Mouse (Mus musculus) lung, adult 18-20 months (tissue): ENCODE data around the gene Nr3c2.
A peak's percentile ranks its signal among the peaks of the same experiment; 100 is the strongest.

ENCODE experiments used
- DNase-seq, 2 experiments: peaks; one replicate each; pipeline ENCODE4 v3.0.0; 2022; ENCODE audit warnings: mixed read lengths in 2 of 2

Nr3c2 gene

GRCm38 (mm10) chr8:76899411-76900154 lies at the start of gene Nr3c2:
TSS of gene Nr3c2 (plus strand) at chr8:76899442.
- peak; percentile 48 to 52 for DNase-seq

GRCm38 (mm10) chr8:76858534-76858933 lies 40.7 kb upstream of the Nr3c2 start:
- no peak for DNase-seq

GRCm38 (mm10) chr8:76859709-76860108 lies 39.5 kb upstream of the Nr3c2 start:
- DNase-seq, result no peak

GRCm38 (mm10) chr8:76863066-76863465 lies 36.2 kb upstream of the Nr3c2 start:
- DNase-seq, result no peak

- no peak for DNase-seq
Observed at GRCm38 (mm10) chr8:76876809-76877208, 22.4 kb upstream of the Nr3c2 start.

- peak in 1 of 2 experiments; percentile 12 for DNase-seq
Observed at GRCm38 (mm10) chr8:76897050-76897449, 2.2 kb upstream of the Nr3c2 start.

GRCm38 (mm10) chr8:76898721-76899410 lies 376 bp upstream of the Nr3c2 start:
- DNase-seq, result peak; percentile 79 to 85

- peak; percentile 49 to 55 for DNase-seq
Observed at GRCm38 (mm10) chr8:76900155-76901141, 1.2 kb downstream of the Nr3c2 start.

- DNase-seq, result peak; percentile 99
Observed at GRCm38 (mm10) chr8:76901430-76902204, 2.4 kb downstream of the Nr3c2 start.

- no peak for DNase-seq
Observed at GRCm38 (mm10) chr8:76902205-76903078, 3.2 kb downstream of the Nr3c2 start.

GRCm38 (mm10) chr8:76911206-76911605 lies 12.0 kb downstream of the Nr3c2 start:
- no peak for DNase-seq

GRCm38 (mm10) chr8:76912678-76913077 lies 13.4 kb downstream of the Nr3c2 start:
- no peak for DNase-seq

- no peak for DNase-seq
Observed at GRCm38 (mm10) chr8:76913207-76913606, 14.0 kb downstream of the Nr3c2 start.

- no peak for DNase-seq
Observed at GRCm38 (mm10) chr8:76915260-76915659, 16.0 kb downstream of the Nr3c2 start.

GRCm38 (mm10) chr8:76919546-76919945 lies 20.3 kb downstream of the Nr3c2 start:
- no peak for DNase-seq

- no peak for DNase-seq
Observed at GRCm38 (mm10) chr8:76924150-76924549, 24.9 kb downstream of the Nr3c2 start.

GRCm38 (mm10) chr8:76928326-76928725 lies 29.1 kb downstream of the Nr3c2 start:
- DNase-seq, result no peak

- no peak for DNase-seq
Observed at GRCm38 (mm10) chr8:76928808-76929207, 29.6 kb downstream of the Nr3c2 start.

- DNase-seq, result no peak
Observed at GRCm38 (mm10) chr8:76965046-76965445, 65.8 kb downstream of the Nr3c2 start.

GRCm38 (mm10) chr8:76971187-76971586 lies 71.9 kb downstream of the Nr3c2 start:
- no peak for DNase-seq

- no peak for DNase-seq
Observed at GRCm38 (mm10) chr8:76971761-76972404, 72.6 kb downstream of the Nr3c2 start.
